Mouse (Mus musculus) layer of hippocampus, adult 9-11 months (tissue): ENCODE results near the gene S100a16.
A peak's percentile ranks its signal among the peaks of the same experiment; 100 is the strongest.

Experiments
- DNase-seq: peaks from one replicate; pipeline ENCODE4 v3.0.0; 2022

The S100a16 gene

DNA sequence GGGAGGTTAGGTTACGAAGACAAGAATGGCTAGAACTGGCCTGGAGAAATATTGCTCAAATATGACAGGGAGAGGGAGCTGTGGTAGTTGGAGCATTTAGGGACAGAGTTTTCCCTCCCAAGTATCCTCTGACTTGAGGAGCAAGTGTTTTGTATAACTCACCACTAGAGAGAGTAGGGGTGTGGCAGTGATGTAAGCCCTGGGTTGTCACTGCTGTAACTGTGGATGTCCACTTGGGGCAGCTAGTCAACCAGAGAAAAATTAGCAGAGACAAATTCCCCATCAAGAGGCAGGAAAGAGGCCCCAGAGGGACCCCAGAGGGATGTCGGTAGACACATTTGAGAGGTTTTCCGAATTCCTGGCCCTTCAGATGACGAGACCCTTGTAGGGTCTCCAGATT, 11.6 kb upstream of the S100a16 start:
- DNase-seq = peak; percentile 65

- no peak for DNase-seq
Measured at GRCm38 (mm10) chr3:90526076-90526475, 11.0 kb upstream of the S100a16 start.

GRCm38 (mm10) chr3:90526580-90526979, 10.5 kb upstream of the S100a16 start, which contains the start of gene S100a14:
S100a14 (plus strand) TSS chr3:90526856.
- no peak for DNase-seq

GRCm38 (mm10) chr3:90527291-90527873, 9.7 kb upstream of the S100a16 start:
- no peak for DNase-seq

GRCm38 (mm10) chr3:90531713-90532112, 5.3 kb upstream of the S100a16 start:
- no peak for DNase-seq

GRCm38 (mm10) chr3:90535446-90535845, 1.6 kb upstream of the S100a16 start:
- DNase-seq = no peak

GRCm38 (mm10) chr3:90537905-90538296, 847 bp downstream of the S100a16 start:
- no peak for DNase-seq

DNA sequence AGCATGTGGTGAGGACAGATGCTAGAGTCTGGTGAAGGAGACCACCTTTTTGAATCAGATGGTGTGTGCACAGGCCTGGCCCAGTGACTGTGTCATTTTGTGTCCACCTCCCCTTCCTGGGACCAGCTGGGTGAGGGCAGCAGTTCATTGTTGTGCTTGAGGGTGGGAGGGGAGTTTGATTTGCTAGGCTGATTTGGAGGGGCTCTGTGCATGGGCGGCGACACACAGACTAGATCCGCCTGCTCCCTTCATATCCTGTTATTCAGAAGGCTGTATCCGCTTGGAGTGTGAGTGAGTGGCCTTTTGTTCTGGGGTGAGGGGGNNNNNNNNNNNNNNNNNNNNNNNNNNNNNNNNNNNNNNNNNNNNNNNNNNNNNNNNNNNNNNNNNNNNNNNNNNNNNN, 3.9 kb downstream of the S100a16 start:
- DNase-seq = peak; percentile 76

DNA sequence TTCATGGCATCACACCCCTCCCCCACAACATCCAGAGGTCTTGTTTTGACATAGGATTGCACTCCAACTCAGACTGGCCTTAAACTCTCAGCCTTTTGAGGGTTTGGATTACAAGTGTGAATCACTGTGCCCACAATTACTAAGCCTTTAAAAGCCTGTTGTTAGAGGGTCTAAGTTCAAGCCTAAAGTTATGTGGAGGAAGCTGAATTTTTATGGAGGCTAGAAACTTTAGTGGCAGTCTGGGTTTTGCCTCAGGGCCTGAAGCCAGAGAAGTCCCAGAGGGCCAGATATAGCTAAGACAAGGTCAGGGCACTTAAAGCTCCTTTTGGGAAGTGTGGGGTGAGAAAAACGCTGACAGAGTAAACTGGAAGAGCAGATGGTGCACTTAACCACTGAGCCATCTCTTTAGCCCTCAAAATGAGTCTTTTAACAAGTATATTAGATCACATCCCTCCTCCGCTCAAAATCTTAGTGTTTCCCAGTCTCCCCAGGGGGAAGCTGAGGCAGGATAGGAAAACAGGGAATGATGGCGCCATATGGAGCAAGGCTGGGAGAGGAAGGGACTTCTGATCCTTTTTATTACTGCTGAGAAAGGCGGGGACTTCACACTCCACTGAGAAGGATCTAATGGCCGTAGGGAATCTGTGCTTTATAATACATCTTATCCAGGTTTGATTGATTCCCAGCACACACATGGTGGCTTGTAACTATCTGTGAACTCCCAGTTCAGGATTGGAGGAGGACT, 12.8 kb downstream of the S100a16 start:
- no peak for DNase-seq

DNA sequence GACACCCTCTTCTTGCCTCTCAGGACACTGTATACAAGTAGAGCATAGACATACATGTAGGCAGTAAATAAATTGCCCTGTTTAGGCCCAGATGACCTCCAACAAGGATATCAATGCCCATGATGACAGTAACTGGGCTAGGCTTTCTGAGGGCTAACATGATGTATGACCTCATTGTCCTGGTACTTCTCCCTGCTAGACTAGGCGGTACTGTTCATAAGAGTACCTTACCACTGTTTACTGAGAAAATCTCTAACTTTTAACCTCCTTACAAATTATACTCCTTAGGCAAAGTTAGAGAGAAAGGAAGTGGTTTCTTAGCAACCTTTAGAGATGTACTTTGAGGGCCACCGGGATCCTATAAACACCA, 13.4 kb downstream of the S100a16 start:
- DNase-seq = no peak

DNA sequence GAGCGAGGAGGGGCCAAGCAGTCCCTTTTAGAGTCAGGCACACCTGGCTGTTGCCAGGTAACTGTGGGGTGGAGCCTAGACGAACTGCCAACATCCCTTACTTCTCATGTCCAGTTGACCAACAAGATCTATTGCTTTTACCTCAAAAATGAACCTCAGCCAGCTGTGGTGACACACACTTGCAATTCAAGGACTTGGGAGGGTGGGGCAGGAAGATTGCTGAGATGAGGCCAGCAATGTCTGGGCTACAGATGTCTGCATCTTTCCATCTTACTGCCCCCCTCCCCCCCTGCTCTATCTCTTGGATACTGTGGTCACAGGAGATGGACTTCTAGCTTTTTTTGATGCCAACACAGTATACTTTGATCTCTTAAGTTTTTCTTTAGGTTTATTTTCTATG, 15.2 kb downstream of the S100a16 start:
- no peak for DNase-seq

DNA sequence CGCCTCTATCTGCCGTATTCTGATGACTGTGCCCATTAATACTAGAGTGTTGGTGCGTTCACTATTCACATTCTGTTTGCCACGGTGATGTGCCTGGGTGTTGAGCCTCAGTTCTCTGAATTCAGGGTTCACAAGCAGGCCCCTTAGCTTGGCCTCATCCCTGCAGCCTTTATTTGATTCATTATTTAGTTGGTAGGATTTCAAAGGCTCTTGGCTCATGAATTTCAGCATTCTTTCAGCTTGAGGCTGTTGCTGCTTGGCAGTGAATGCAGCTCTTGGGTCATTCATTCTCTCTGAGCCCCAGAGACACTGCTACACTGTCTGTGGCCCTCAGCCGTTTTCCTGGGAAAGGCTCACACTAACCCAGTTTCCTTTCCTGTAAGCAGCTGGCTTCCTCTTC, 18.9 kb downstream of the S100a16 start:
- DNase-seq = peak; percentile 72

DNA sequence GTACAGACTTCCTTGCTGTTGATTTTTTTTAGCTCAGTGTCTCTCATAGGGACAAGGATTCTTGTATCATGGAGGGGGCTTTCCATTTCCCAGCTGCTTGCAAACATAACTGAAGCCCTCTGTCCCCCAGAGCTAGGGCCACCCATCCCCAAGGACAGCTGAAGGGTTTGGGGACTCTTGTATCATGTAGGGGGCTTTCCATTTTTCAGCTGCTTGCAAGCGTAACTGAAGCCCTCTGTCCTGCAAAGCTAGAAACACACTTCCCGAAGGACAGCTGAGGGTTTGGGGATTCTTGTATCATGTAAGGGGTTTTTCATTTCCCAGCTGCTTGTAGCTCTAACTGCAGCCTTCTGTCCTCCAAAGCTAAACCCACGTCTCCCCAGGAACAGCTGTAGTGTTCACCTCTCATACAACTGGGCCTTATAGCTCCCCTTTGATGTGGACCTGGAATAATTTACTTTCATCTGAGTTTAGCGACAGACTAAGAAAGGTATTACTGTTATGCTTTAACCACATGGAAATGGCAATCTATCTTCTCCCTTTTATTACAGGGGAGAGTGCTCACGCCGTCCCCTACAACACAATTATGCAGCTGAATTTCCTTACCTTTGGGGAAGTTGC, 23.1 kb downstream of the S100a16 start, which contains the start of gene S100a3:
Gene S100a3, plus strand, starts transcription at position 571 of the 621 bp plus-strand sequence.
- DNase-seq = no peak

DNA sequence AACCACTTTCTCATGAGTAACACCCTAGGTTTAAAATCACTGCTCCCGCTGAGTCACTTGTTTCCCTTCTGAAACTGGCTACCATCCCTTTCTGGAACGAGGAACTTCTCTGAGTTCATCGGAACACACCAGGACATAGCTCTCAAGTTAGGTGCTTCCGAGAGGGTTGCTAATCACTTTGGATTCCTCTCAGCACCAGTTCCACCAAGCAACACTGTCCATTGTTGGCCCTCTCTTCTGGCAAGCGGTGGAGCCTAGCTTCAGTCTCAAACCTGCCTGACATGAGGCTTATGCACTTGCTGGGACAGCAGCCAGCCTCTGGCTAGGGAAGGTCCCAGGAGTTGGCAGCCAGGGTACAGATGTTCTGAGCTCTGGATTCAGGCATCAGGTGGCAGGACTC, 37.6 kb downstream of the S100a16 start:
- no peak for DNase-seq

- no peak for DNase-seq
Measured at GRCm38 (mm10) chr3:90575320-90575719, 38.3 kb downstream of the S100a16 start.

GRCm38 (mm10) chr3:90576351-90577001, 39.4 kb downstream of the S100a16 start:
- DNase-seq = no peak

DNA sequence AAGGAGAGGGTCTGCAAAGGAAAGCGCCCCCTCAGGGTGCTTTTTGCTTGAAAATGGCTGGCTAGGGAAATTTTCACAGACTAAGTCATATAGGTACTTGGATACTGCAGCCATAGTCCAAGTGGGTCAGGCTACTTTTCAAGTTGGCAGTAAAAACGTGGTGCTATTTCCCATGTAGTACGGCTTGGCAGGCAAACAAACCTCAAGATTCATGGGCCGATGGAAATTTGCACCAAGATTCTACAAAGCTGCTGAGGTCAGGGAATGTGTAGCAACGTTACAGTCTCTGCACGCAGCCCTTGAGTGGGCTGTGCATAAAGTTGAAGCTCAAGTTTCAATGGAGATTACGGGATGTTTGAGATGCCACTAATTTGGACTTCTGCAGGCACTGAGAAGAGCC, 42.4 kb downstream of the S100a16 start:
- no peak for DNase-seq

GRCm38 (mm10) chr3:90581141-90581540, 44.1 kb downstream of the S100a16 start:
- DNase-seq = no peak

DNA sequence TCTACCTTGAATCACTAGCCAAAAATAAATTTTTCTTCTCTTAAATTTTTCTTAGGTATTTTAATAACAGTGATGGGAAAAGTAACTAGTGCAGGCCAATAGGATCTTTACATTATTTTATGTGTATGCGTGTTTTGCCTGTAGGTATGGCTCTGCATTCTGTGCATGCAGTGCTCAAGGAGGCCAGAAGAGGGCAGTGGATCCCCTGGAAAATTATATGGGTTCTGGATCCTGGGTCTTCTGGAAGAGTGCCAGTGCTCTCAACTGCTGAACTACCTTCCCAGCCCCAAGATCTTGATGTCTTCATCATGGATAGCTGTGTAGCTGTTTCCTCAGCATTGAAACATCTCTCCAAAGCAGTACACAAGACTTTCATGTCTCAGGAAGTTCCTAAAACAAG, 45.1 kb downstream of the S100a16 start:
- no peak for DNase-seq

GRCm38 (mm10) chr3:90582556-90582955, 45.5 kb downstream of the S100a16 start:
- no peak for DNase-seq

DNA sequence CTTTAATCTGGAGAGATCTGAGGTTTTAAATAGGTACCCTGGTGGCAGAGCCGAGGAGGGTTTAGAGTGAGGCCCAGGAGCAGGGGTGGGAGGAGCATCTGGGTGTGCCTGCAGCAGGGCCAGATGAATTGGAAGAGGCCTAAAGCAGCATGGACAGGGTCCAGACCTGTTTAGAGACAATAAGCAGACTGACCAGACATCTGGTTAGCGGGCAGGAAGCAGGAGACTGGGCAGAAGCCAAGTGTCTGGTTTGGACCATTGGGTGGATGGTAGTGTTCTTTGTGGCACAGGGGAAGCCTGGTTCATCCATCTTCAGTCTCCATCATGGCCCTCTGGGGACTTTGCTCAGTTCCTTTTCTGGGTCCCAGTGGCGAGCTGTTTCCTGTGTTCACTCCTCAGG, 46.8 kb downstream of the S100a16 start:
- no peak for DNase-seq

- peak; percentile 64 for DNase-seq
Measured at GRCm38 (mm10) chr3:90585595-90585994, 48.5 kb downstream of the S100a16 start.

DNA sequence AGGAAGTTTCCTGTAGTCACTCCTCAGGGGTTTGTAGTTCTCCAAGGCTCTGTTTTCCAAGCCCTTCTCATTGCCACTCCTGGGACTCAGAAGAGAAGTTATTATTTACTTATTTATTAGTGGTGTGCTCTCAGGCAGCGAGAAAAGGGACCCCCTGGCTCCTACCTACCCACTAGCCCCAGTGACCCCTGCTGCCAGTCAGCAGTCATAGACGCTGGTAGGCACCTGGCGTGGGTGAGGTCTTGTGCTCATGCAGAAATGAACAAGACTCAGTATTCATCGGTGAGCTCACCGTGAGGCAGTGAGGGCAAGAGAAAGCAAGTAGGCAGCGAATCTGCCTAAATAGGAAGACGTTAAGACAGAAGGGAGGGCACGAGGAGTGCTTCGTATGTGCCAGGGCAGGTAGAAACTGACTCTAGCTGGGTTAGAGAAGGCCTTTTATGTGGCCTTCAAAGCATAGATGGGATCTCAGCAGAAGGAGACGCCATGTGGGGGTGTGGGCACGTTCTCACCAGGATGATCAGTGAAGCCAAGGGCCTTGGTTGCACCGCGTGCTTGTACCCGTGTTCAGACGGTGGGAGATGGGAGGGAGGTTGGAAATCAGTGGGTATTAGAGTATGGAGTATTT, 49.1 kb downstream of the S100a16 start:
- DNase-seq = no peak
